Mouse (Mus musculus) stomach, postnatal 0 days (tissue): ENCODE results near the gene Aldh1l1.

Experiments
- CTCF ChIP-seq: IDR thresholded peaks from 2 replicates; pipeline ENCODE4 v1.5.1; 2016; ENCODE audit warnings: antibody characterized with exemption, low read depth, mild to moderate bottlenecking, moderate library complexity
- EP300 ChIP-seq: optimal IDR thresholded peaks from 2 replicates; pipeline ENCODE3; 2016; ENCODE audit warnings: antibody characterized with exemption

GRCm38 (mm10) chr6:90487531-90487930, 1.3 kb downstream of the Aldh1l1 start:
- no peak for TF ChIP-seq CTCF
- TF ChIP-seq EP300 = no peak
